Mouse (Mus musculus): ENCODE measurements at regions not wholly inside any gene's neighbourhood (a gene's known extent, or its start where the extent isn't known, plus 50 kb on each side); places are given as distances from the start of the nearest gene placed in this dataset.

DNA sequence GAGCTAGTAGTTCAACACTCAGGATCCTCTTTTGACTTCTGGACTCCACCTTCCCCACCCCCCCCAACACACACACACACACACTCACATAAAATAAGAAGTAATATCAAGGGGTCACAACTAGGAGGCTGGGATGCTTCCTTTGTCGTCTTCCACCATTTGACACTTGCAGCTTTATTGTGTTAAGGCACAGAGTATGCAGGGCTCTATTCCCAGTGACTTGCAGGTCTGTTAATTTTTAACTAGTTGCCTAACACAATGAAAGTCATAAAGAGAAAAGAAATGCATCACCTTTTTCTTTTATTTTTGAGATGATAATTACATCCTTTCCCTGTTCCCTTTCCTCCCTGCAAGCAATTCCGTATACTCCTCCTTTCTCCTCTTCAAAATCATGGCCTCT, 66.9 kb upstream of the Adgra3 start:
- no peak for DNase-seq (ENCODE audit: low read depth)

DNA sequence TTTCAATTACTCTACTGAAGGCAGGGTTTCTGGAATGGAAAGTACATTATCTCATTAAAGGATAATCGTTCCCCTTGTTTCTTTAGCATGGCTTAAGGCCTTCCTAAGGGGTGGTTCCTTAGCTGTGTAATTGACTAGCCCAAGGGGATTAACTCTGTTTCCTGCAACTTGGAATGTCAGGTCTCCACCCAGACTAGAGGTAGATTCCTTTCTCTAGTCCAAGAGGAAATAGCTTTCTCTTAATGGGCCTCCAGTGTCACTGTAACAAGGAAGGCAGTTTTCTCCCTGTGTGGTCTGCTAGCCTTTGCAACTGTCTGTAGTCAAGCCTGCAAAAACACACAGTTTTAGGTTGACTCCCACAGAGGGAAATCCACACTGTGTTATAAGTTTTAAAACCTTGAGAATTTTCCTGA, 64.0 kb upstream of the Adgra3 start:
- DNase-seq (ENCODE audit: low read depth), result no peak

DNA sequence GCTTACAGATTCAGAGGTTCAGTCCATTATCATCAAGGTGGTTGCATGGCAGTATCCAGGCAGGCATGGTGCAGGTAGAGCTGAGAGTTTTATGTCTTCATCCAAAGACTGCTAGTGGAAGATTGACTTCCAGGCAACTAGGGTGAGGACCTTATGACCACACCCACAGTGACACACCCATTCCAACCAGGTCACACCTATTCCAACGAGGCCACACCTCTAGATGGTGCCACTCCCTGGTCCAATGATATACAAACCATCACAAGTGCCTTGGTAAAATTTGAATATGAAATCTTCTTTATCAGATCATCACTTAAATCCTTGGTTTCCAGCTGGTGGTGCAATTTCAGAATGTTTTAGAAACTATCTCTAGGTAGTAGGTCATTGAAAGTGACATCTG, 61.1 kb upstream of the Adgra3 start:
- DNase-seq (ENCODE audit: low read depth), result no peak

All from c-Kit-positive CD71-positive TER-119-negative erythroid progenitor cells, embryonic 14.5 days (primary cell).